Mouse (Mus musculus) heart, postnatal 25 days (tissue): Measurements from ENCODE around the gene Slc2a12. TPM values are rescaled to one million over a fixed set of nuclear protein-coding genes. Genes with fewer than 3 reads are reported as not detected.

Experiments
- DNase-seq: peaks from one replicate; pipeline ENCODE4 v3.0.0; 2022; ENCODE audit warnings: low spot score
- intact Hi-C: fragments of 180-260 bp; cut with DNase I; formaldehyde crosslinking; loops from one replicate; pipeline ENCODE4 v1.15.1; 2025
- total RNA-seq, 2 experiments: library from RNA; stranded (reverse); gene quantifications; 2 replicates each; pipeline ENCODE4 v1.2.3; 2021

The Slc2a12 gene
- total RNA-seq, 2 experiments from 2014 or later = 17.1 to 20.0 TPM

GRCm38 (mm10) chr10:22658534-22659385, 13.9 kb downstream of the Slc2a12 start:
- DNase-seq = peak; percentile 17
- intact Hi-C loops = no loop called here

DNA sequence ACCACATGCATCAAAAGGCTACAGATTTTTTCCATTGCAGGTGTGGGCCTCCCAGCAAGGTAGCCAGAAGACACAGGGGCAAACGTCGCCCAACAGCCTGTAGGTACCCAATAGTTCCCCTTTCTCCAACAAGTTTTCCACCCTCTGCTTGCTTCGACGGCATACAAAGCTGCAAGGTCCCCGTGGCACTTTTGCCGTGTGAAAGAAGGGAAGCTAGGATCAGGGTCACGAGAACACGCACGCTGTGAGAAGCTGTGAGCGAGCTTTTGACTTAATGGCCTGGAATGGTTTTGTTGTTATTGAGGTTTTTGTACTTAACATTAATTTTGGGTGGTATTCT, 14.5 kb downstream of the Slc2a12 start:
- no peak for DNase-seq
- intact Hi-C loops = no loop called here

- no peak for DNase-seq
- intact Hi-C loops = no loop called here
These were observed 15.6 kb downstream of the Slc2a12 start for GRCm38 (mm10) chr10:22660286-22661000.

DNA sequence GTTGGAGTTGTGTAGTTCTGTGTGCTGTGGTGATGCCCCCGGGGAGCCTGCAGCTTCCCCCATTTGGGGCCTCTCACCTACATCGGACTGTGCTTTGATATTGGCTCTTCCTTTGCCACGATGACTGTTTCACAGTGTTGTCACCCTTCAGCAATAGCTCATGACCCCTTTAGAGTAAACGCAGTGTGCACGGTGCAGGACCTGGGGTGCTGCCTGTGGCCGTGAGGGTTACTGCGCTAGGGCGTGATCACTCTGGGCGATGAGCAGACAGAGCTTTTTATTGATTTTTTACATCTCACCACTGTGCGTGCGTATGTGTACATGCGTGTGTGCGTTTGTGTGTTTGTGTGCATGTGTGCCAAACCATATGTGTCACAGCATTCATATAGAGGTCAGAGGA, 23.7 kb downstream of the Slc2a12 start:
- intact Hi-C loops = no loop called here
- DNase-seq = no peak

- intact Hi-C loops = no loop called here
- no peak for DNase-seq
These were observed 29.4 kb downstream of the Slc2a12 start for GRCm38 (mm10) chr10:22674176-22674575.

GRCm38 (mm10) chr10:22675848-22676630, 31.2 kb downstream of the Slc2a12 start:
- intact Hi-C loops = no loop called here
- DNase-seq = no peak

DNA sequence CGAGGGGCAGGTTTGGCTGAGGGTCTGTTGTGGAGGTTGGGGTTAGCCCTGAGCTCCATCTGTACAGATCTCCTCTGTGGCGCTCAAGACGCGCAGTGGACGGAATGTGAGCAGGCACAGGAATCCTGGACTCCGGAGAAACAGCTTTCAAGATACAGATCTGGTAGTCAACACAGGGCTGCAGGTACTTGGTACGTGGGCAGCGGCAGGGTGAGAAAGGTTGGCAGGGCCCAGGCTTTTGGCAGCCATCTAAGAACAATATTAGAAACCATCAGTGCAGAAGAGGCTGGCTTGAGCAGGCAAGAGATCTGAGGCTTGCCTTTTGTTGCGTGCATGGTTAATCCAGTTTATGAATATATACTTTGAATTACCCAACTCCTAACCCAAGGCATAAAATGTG, 51.4 kb downstream of the Slc2a12 start:
- no peak for DNase-seq
- intact Hi-C loops = no loop called here

- no peak for DNase-seq
- intact Hi-C loops = no loop called here
These were observed 52.1 kb downstream of the Slc2a12 start for GRCm38 (mm10) chr10:22696864-22697263.

DNA sequence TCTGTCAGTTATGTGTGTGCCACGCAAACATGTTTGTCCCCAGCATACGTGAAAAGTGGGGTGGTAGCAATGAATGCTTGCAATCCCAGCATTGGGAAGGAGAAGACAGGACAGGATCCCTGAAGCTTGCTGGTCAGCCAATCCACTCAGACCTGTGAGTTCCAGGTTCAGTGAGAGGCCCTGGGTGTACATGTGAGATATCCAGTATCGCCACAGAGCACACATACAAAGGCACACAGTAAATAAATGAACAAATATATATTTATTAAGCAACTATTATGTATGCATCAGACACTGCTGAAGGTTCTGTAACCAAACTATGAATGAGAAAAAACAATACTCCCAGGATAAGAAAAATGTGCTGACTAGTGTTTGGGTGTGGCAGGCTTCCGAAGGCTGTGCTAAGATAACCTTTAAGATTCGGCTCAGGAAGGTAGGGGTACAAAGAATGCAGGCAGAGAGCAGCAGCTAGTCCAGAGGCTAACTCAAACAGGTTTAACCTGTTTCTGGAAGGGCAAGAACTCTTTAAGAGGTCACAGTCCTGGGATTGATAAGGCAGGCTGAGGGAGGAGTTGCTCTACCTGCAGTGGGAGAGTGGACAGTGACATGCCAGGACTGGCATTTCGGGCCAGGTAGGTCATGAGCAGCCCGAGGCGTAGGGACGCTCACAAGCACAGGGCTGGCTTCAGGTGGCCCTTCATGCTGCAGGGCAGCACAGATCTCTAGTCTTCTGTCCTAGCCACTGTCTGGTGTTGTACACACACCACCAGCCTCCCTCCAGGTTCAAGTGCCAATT, 53.5 kb downstream of the Slc2a12 start:
- intact Hi-C loops = no loop called here
- no peak for DNase-seq

DNA sequence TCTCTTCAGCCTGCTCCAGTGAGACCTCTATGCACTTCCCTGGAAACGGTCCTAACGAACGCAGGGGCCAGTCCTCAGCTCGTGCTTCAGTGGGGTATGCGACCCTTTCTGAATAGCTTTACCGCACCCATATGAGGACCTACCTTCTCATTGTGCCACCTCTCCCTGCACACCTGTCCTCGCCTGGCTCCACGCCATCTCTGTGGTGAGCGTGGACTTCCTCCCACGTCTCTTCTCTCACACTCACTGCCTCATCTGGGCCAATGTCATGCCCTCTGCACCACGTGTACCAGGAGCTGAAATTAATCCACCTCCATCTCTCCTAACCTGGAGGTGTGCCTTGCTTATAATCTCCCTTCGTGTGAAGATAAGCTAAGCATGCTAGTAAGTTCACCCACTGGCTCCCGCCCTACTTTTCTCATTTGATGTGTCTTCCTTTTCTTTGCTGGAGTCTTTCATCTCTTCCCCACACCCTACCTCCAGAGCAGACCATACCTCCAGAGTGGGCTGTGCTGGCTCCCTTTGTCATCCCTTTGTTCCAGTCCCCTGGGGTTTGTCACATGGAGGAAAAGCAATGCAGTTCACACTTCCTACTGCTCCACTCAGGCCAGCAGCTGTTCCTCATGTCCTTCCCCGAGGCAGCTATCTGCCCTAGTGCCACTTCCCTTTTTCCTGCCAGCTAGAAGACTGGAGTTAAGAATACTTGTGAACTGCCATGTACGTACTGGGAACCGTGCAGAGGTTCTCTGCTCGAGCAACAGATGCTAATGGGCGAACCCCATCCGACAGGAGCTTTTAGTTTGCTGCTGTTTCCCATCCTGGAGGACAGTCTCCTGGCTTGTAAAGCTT, 54.9 kb downstream of the Slc2a12 start:
- DNase-seq = no peak
- intact Hi-C loops = no loop called here

DNA sequence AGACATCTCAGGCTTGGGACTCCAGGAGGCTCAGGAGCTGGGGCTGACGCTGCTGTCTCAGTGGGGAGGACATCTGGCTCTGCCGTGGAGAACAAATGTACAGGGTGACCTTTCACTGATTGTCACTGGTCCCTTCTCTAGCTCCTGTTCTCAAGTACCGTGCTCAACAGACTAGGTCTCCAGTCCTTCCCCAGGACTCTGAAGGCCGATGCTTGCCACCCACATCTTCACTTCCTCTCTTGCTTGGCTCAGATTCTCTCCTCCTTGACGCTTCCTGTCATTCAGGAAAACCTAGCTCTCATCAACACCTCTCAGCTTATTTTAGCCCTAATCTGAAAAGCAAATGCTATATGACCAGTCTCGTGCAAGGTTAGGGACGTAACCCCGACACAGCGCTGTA, 56.0 kb downstream of the Slc2a12 start:
- DNase-seq = no peak
- intact Hi-C loops = no loop called here

GRCm38 (mm10) chr10:22701485-22702315, 56.9 kb downstream of the Slc2a12 start:
- no peak for DNase-seq
- intact Hi-C loops = no loop called here

DNA sequence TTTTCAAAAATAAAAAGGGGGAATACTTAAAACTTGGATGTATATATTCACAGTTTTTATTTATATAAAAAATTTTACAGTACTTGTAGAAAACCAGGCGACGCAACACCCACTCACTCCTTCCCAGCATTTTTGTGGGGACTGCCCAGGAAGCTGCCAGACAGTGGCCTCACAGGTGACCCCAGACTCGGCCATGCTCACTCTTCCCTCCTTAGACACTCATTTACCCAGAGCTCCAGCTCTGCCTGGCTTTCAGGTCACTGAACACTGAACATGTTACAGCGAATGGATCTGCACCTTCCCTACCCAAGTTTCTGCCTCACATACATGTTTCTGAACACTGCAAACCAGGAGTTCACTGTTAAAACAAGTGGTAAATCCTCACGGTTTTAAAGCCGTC, 59.0 kb downstream of the Slc2a12 start:
- intact Hi-C loops = no loop called here
- DNase-seq = no peak

- intact Hi-C loops = no loop called here
- DNase-seq = no peak
These were observed 63.5 kb downstream of the Slc2a12 start for GRCm38 (mm10) chr10:22708190-22708843.

DNA sequence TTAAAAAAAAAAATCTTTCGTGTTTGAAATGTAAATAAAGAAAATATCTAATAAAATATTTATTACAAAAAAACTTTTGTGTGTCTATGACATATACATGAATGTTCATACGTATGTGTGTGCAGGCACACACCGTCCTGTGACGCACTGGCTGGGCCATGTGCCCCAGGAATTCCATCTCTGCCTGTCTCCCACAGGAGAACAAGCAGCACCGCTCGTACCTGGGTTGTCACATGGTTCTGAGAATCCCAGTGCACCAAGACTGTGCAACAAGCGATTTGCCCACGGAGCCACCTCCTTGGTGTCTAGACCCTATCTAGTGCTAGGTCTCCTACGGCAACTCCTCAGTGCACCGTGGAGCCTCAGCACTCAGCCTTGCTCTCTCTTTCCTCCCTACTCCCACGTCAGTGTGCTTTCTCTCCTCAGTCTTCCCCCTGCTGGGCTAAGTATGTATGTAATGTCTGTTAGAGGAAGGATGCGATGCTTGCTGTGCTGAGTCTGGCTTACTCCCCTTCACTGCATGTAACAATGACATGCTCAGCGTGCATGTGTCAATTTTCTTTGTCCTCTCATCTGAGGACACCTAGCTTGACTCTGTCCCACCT, 65.5 kb downstream of the Slc2a12 start:
- no peak for DNase-seq
- intact Hi-C loops = loop anchor here (5.0 kb wide), 1 partner anchor 372 kb away; no protein-coding TSS in a partner anchor

GRCm38 (mm10) chr10:22712955-22713354, 68.1 kb downstream of the Slc2a12 start:
- intact Hi-C loops = loop anchor here (5.0 kb wide), 1 partner anchor 369 kb away; no protein-coding TSS in a partner anchor
- no peak for DNase-seq

DNA sequence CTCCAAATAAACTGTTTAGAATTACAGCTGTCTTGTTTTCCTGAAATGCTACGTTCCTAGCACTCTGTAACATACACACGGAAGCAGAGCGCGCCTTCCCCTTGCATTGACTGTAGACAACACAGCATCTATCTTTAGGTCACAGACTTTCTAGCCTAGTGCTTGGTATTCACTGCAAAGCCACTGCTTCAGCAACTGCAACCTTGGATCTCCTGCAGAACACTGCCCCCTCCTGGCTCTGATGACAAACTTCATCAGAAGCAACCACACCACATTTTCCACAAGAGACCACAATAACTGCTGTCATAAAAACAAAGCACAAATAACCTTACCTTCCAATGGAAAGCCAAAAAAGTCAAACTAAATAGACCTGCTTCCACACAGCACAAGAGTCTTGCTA, 69.7 kb downstream of the Slc2a12 start:
- DNase-seq = no peak

More for the DNA sequence above, 69.7 kb downstream of the Slc2a12 start:
- intact Hi-C loops = loop anchor here (2.0 to 5.0 kb wide), 4 partner anchors 62 to 368 kb away; no protein-coding TSS in a partner anchor
